ENCODE assay signal across 8 mouse cellular contexts in genomic region chr1:165236321-165237298, GRCm38 (mm10). TPM values are rescaled to one million over a fixed set of nuclear protein-coding genes. Genes with fewer than 3 reads are reported as not detected.
DNase-seq lines count a peak whose midpoint lies in the region; ATAC-seq lines count a peak whose summit lies in the region.

Gene Tiprl (minus strand): TSS chr1:165236996.

- intact Hi-C loops in left cerebral cortex, postnatal 14 days (cut with DNase I) = loop anchor here (5.0 to 10.0 kb wide), 2 partner anchors 86 to 218 kb away; no protein-coding TSS in a partner anchor

- DNase-seq in adrenal gland, adult 18-20 months (ENCODE audit: low spot score in 2 of 2) = peak; percentile 91 to 94
- peak; percentile 98 for DNase-seq in embryo, embryonic 11 days
- DNase-seq in gastrocnemius, postnatal 25 days = peak; percentile 96
- DNase-seq in intestine, embryonic 14.5 days (ENCODE audit: low spot score) = peak; percentile 97
- DNase-seq in left cerebral cortex, postnatal 14 days (ENCODE audit: low spot score in 2 of 2) = peak; percentile 98
- peak; percentile 97 for DNase-seq in mesoderm, embryonic 11.5 days (ENCODE audit: low read depth, low spot score)
- peak; percentile 97 for DNase-seq in right cerebral cortex, postnatal 36 days (ENCODE audit: low spot score in 2 of 2)
- DNase-seq in yolk sac, embryonic 10.5 days (ENCODE audit: low spot score) = peak; percentile 96

- peak within 1 kb of the TSS; percentile 88 for H3K4me3 ChIP-seq in intestine, embryonic 14.5 days (ENCODE audit: low read depth, low read length)

- ATAC-seq in intestine, embryonic 14.5 days (replicated peaks; ENCODE audit: low FRiP score, low TSS enrichment, low read depth) = peak; percentile 99

- H3K4me2 ChIP-seq in intestine, embryonic 14.5 days (ENCODE audit: low read length) = peak within 1 kb of the TSS; percentile 91

- no peaks in the 10 kb centered on the region for H3K9me3 ChIP-seq in intestine, embryonic 14.5 days (ENCODE audit: control insufficient read depth, low read length)

- peak within 1 kb of the TSS; percentile 93 for H3K27ac ChIP-seq in intestine, embryonic 14.5 days (ENCODE audit: low read depth)

- no peaks in the 10 kb centered on the region for H3K36me3 ChIP-seq in intestine, embryonic 14.5 days (ENCODE audit: control insufficient read depth, insufficient read depth, low read length)

- no peaks in the 10 kb centered on the region for H3K27me3 ChIP-seq in intestine, embryonic 14.5 days (replicated peaks; ENCODE audit: control insufficient read depth, insufficient read depth, low read length)

- H3K9ac ChIP-seq in intestine, embryonic 14.5 days (ENCODE audit: low read length) = peak within 1 kb of the TSS; percentile 85

- H3K4me1 ChIP-seq in intestine, embryonic 14.5 days (replicated peaks; ENCODE audit: control insufficient read depth, insufficient read depth, low read length) = peaks cover 12% of the 10 kb centered on the region

- under 1% methylated on average over 72 of the region's 76 CpGs for WGBS in intestine, embryonic 14.5 days

RNA-seq across cellular contexts. Expression of gene Tiprl, which starts in this region (rescaled TPM):
- 10 to 100 TPM; 46.3 to 47.7 TPM for total RNA-seq in adrenal gland, adult 18-20 months (2021)
- total RNA-seq in gastrocnemius, postnatal 25 days (2021) = 10 to 100 TPM; 15.9 to 21.0 TPM
- polyA plus RNA-seq in intestine, embryonic 14.5 days (2014; fragmentation: Nextera tagmentation; extraction: Ambion mirVana) = 83.5 and 89.0 TPM in 2 replicates
- total RNA-seq in left cerebral cortex, postnatal 14 days (2021) = 10 to 100 TPM; 65.1 to 67.6 TPM

Comparison
In these comparisons a context has a peak if more than half of its experiments do, and no peak if none do; other contexts are left out.
1. Peak in every context shown above with its lines: DNase-seq, ATAC-seq, H3K4me3 ChIP-seq and H3K27ac ChIP-seq.